Mouse (Mus musculus) frontal cortex, adult (tissue): Measurements from ENCODE around the gene Fbxl2.

Experiments
- ATAC-seq: cut with Nextera tagmentation; 2 replicates; pipeline ENCODE4 v1.9.2; 2017; ENCODE audit warnings: mild to moderate bottlenecking, moderate library complexity, mixed read lengths; ENCODE audit not compliant: low TSS enrichment

Gene Fbxl2

GRCm38 (mm10) chr9:114019012-114019762 lies 26.8 kb downstream of the Fbxl2 start:
- ATAC-seq = no peak

GRCm38 (mm10) chr9:114016402-114016801 lies 29.6 kb downstream of the Fbxl2 start:
- no peak for ATAC-seq

GRCm38 (mm10) chr9:114015724-114016123 lies 30.3 kb downstream of the Fbxl2 start:
- no peak for ATAC-seq

GRCm38 (mm10) chr9:114014034-114014433 lies 32.0 kb downstream of the Fbxl2 start:
- no peak for ATAC-seq

- no peak for ATAC-seq
Measured at GRCm38 (mm10) chr9:114011203-114011602, 34.8 kb downstream of the Fbxl2 start.

- ATAC-seq = no peak
Measured at GRCm38 (mm10) chr9:114009526-114009925, 36.5 kb downstream of the Fbxl2 start.

- no peak for ATAC-seq
Measured at GRCm38 (mm10) chr9:114007850-114008350, 38.1 kb downstream of the Fbxl2 start.

GRCm38 (mm10) chr9:114006801-114007200 lies 39.2 kb downstream of the Fbxl2 start:
- no peak for ATAC-seq

- ATAC-seq = no peak
Measured at GRCm38 (mm10) chr9:113998311-113998710, 47.7 kb downstream of the Fbxl2 start.

GRCm38 (mm10) chr9:113992810-113993209 lies 53.2 kb downstream of the Fbxl2 start:
- ATAC-seq = no peak

GRCm38 (mm10) chr9:113990547-113991248 lies 55.3 kb downstream of the Fbxl2 start:
- peak; percentile 89 for ATAC-seq

- ATAC-seq = no peak
Measured at GRCm38 (mm10) chr9:113984946-113985620, 60.9 kb downstream of the Fbxl2 start.

GRCm38 (mm10) chr9:113982883-113983670 lies 62.9 kb downstream of the Fbxl2 start:
- ATAC-seq = no peak

- ATAC-seq = no peak
Measured at GRCm38 (mm10) chr9:113982451-113982850, 63.5 kb downstream of the Fbxl2 start.

GRCm38 (mm10) chr9:113981099-113981880 lies 64.7 kb downstream of the Fbxl2 start:
- ATAC-seq = peak; percentile 56

- ATAC-seq = no peak
Measured at GRCm38 (mm10) chr9:113979356-113979755, 66.6 kb downstream of the Fbxl2 start.

- ATAC-seq = no peak
Measured at GRCm38 (mm10) chr9:113978656-113979055, 67.3 kb downstream of the Fbxl2 start.

- ATAC-seq = no peak
Measured at GRCm38 (mm10) chr9:113977225-113977840, 68.7 kb downstream of the Fbxl2 start.

- no peak for ATAC-seq
Measured at GRCm38 (mm10) chr9:113976264-113976663, 69.7 kb downstream of the Fbxl2 start.

- ATAC-seq = 0 out of 2 replicates have a peak, but pooled peaks have one; percentile 7
Measured at GRCm38 (mm10) chr9:113975442-113975841, 70.5 kb downstream of the Fbxl2 start.
